Mouse (Mus musculus): Measurements from ENCODE around the gene Scn10a. TPM values are rescaled to one million over a fixed set of nuclear protein-coding genes. Genes with fewer than 3 reads are reported as not detected.

Gene Scn10a
- not detected in 2 replicates for polyA plus RNA-seq (2012; rRNA removed; ENCODE audit: low replicate concordance)

DNA sequence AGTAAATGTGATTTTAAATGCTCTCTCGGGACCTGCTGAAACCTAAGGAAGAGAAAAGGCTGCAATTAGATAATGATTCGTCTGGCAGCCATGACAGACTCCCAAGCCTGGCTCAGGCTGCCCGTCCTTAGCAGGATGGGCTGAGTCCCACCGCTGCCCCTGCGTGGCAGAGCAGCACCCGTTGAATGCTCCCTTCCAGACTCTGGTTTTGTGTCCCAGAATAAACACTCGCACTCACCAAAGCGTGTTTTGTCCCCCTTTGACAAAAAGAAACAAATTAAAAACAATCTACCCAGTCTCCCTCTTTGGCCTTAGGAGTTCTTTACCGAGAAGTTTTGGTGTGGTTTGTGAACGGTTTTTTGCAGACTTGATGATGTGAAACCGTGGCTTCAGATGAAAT, at the start of gene Scn10a:
Gene Scn10a (minus strand): TSS at position 101 of the 400 bp plus-strand sequence.

DNA sequence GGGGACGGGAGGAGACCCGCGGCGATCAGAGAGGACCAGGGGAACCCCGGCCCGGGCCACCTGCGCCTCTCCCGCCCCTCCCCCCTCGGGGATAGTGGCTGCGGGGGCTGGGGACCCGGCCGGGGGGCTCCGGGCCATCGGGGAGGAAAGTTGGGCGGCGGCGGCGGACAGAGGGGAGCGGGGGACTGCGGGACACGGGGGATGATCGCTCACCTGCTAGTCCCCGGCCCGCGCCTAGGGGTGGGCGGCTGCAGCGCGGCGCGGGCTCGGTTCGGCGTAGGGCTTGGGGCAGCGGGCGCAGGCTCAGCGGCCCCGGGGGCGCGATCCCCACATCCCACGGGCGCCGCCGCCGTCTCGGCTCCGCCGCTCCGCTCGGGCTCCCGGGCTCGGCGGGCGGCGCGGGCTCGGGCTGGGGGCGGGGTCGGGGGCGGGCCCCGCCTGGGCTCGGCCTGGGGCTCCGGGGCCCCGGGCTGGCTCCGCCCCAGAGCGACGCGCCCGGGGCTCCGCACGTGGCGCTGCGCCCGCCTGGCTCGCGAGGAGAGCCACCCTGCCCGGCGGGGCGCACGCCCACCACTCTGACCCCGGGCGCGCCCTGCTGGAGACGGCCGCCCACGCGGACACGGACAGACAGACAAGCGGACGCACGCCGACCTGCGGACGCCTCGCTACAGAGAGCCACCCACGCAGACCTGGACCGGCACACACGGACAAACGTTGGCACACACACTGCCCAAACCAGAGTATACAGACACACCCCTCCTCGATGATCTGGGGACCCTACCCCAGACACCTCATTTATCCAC, 140.3 kb downstream of the Scn10a start, which contains the start of gene Scn5a:
Gene Scn5a (minus strand): TSS at position 381 of the 803 bp plus-strand sequence.

Other genes starting within 250 kb of the Scn10a start
- gene Scn5a, start 140.3 kb downstream of the Scn10a start, polyA plus RNA-seq (2012; rRNA removed; ENCODE audit: low replicate concordance), result 0.23 and 0.67 TPM in 2 replicates
- gene Scn11a, start 106.1 kb upstream of the Scn10a start, polyA plus RNA-seq (2012; rRNA removed; ENCODE audit: low replicate concordance), result 0.04 and 0.11 TPM in 2 replicates
- 9.4 and 13.1 TPM in 2 replicates for gene Wdr48, start 175.6 kb upstream of the Scn10a start, polyA plus RNA-seq (2012; rRNA removed; ENCODE audit: low replicate concordance)
- gene Gorasp1, start 218.2 kb upstream of the Scn10a start, polyA plus RNA-seq (2012; rRNA removed; ENCODE audit: low replicate concordance), result 14.3 and 19.0 TPM in 2 replicates
- gene Ttc21a, start 218.3 kb upstream of the Scn10a start, polyA plus RNA-seq (2012; rRNA removed; ENCODE audit: low replicate concordance), result 0.04 TPM in 1 of 2 replicates, not detected in the other